Mouse (Mus musculus): ENCODE results near the gene Lrsam1. TPM values are rescaled to one million over a fixed set of nuclear protein-coding genes. Genes with fewer than 3 reads are reported as not detected.

Gene Lrsam1
- polyA plus RNA-seq, 1 experiment from 2014 or later, result 7.0 TPM

DNA sequence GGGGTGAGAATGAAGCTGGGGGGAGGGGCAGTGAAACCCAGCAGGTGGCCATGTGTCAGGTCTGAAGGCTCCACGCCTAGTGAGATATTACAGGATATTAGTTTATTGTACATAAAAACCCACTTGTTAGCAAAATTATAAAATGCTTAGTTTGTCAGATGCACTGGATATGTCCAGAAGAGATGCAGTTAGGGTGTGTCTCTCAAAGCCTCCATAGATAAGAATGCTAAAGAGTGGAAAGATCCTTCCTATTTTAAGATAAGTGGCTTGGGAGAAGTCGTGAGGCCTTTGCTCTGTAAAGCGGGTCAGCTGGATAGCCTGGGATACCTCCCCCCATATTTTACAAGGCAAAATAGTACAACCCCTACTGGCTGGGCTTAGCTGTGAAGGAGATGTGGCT lies 17.3 kb upstream of the Lrsam1 start:
- no peak overlapping the region for H3K4me3 ChIP-seq (ENCODE audit: low read depth, low read length)
- peaks cover 10% of the 10 kb centered on the region; the same call in 1 of the 2 replicates for H3K4me1 ChIP-seq (ENCODE audit: control insufficient read depth, insufficient read depth, low read length)
- H3K27ac ChIP-seq (replicated peaks; ENCODE audit: low read depth, low read length), result no peak overlapping the region
- no peak overlapping the region for H3K9ac ChIP-seq (ENCODE audit: low read length)
- WGBS, result 73% methylated on average over 3 of the region's 3 CpGs
- H3K27me3 ChIP-seq (ENCODE audit: control insufficient read depth, insufficient read depth, low read length), result no peaks in the 10 kb centered on the region
- H3K36me3 ChIP-seq (ENCODE audit: control insufficient read depth, insufficient read depth, low read length), result peaks cover 2% of the 10 kb centered on the region; the same call in 1 of the 2 replicates
- H3K9me3 ChIP-seq (ENCODE audit: control insufficient read depth, low read length), result no peaks in the 10 kb centered on the region
- DNase-seq (ENCODE audit: low spot score), result no peak
- H3K4me2 ChIP-seq (ENCODE audit: low read depth, severe bottlenecking), result no peak overlapping the region
- no peak for ATAC-seq (ENCODE audit: insufficient number of reproducible peaks, low FRiP score, low TSS enrichment, low read depth)

DNA sequence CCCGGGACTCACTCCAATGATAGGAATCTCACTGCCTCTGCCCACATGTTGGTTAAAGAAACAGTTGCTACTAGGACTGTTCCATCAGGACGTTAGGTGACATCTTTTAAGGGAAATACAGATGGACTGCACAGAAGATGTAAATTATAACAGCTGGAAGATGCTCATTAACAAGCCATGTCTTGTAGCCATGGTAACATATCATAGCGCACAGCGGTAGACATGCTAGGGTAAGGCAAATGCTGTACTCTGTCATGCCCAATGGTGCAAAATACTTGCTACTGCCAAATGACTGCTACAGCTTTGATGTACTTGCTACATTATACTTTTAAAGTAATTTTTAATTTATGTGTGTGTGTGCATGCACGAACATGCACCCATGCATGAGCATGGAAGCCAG lies 15.7 kb upstream of the Lrsam1 start:
- H3K27ac ChIP-seq (replicated peaks; ENCODE audit: low read depth, low read length), result no peak overlapping the region
- no peaks in the 10 kb centered on the region for H3K27me3 ChIP-seq (ENCODE audit: control insufficient read depth, insufficient read depth, low read length)
- H3K9ac ChIP-seq (ENCODE audit: low read length), result no peak overlapping the region
- no peak for DNase-seq (ENCODE audit: low spot score)
- no peak for ATAC-seq (ENCODE audit: insufficient number of reproducible peaks, low FRiP score, low TSS enrichment, low read depth)
- no peak overlapping the region for H3K4me3 ChIP-seq (ENCODE audit: low read depth, low read length)
- WGBS, result 79% methylated on average over 5 of the region's 5 CpGs
- H3K4me1 ChIP-seq (ENCODE audit: control insufficient read depth, insufficient read depth, low read length), result peaks cover 7% of the 10 kb centered on the region; the same call in 1 of the 2 replicates
- no peak overlapping the region for H3K4me2 ChIP-seq (ENCODE audit: low read depth, severe bottlenecking)
- no peaks in the 10 kb centered on the region for H3K9me3 ChIP-seq (ENCODE audit: control insufficient read depth, low read length)
- peaks cover 2% of the 10 kb centered on the region; the same call in 1 of the 2 replicates for H3K36me3 ChIP-seq (ENCODE audit: control insufficient read depth, insufficient read depth, low read length)

DNA sequence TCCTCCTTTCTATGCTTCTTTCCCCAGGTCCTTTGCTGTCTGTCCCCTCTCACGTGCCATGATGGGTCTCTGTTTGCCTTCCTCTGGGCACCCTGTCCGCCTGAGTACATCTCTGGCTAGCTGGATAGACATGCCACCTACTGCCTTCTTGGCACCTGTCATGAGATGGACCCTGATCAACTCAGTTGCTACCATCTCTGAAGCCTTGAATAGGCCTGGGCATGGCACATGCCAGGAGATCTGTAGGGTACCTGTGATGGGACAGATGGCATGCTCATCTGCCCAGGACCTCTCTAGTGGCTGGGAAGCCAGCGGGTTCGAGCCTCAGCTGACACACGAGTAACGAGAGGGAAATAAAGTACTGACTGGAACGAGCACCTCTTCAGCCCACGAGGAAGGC lies 12.8 kb upstream of the Lrsam1 start:
- H3K9ac ChIP-seq (ENCODE audit: low read length), result no peak overlapping the region
- H3K4me2 ChIP-seq (ENCODE audit: low read depth, severe bottlenecking), result no peak overlapping the region
- no peaks in the 10 kb centered on the region for H3K27me3 ChIP-seq (ENCODE audit: control insufficient read depth, insufficient read depth, low read length)
- H3K4me1 ChIP-seq (ENCODE audit: control insufficient read depth, insufficient read depth, low read length), result no peaks in the 10 kb centered on the region
- DNase-seq (ENCODE audit: low spot score) (no peak), ATAC-seq (ENCODE audit: insufficient number of reproducible peaks, low FRiP score, low TSS enrichment, low read depth) (no peak)
- H3K36me3 ChIP-seq (ENCODE audit: control insufficient read depth, insufficient read depth, low read length), result peaks cover 2% of the 10 kb centered on the region; the same call in 1 of the 2 replicates
- H3K27ac ChIP-seq (replicated peaks; ENCODE audit: low read depth, low read length), result no peak overlapping the region
- WGBS, result 93% methylated on average over 8 of the region's 8 CpGs
- H3K9me3 ChIP-seq (ENCODE audit: control insufficient read depth, low read length), result no peaks in the 10 kb centered on the region
- no peak overlapping the region for H3K4me3 ChIP-seq (ENCODE audit: low read depth, low read length)

DNA sequence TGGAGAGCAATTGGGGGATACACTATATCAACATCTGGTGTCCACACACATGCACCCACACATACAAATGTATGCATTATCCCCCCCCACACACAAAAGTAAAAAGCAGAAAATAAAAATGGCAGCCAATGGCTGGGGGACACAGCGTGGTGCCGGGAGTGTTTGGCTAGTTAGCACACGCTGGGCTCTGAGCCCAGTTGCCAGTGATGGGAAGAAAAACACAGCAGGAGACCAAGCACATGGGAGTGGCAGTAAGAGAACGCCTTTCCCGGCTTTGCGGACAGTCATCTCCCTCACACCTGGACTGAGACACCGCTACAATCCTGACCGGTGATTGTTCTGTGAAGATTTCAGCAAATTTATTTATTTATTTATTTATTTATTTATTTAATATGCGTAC lies 9.8 kb upstream of the Lrsam1 start:
- H3K9me3 ChIP-seq (ENCODE audit: control insufficient read depth, low read length), result no peaks in the 10 kb centered on the region
- H3K36me3 ChIP-seq (ENCODE audit: control insufficient read depth, insufficient read depth, low read length), result no peaks in the 10 kb centered on the region; the same call in 1 of the 2 replicates
- DNase-seq (ENCODE audit: low spot score) (no peak), ATAC-seq (ENCODE audit: insufficient number of reproducible peaks, low FRiP score, low TSS enrichment, low read depth) (no peak)
- H3K9ac ChIP-seq (ENCODE audit: low read length), result no peak overlapping the region
- H3K4me1 ChIP-seq (ENCODE audit: control insufficient read depth, insufficient read depth, low read length), result peaks cover 5% of the 10 kb centered on the region; the same call in 1 of the 2 replicates
- H3K27ac ChIP-seq (replicated peaks; ENCODE audit: low read depth, low read length), result no peak overlapping the region
- H3K27me3 ChIP-seq (ENCODE audit: control insufficient read depth, insufficient read depth, low read length), result no peaks in the 10 kb centered on the region
- no peak overlapping the region for H3K4me3 ChIP-seq (ENCODE audit: low read depth, low read length)
- 45% methylated on average over 9 of the region's 9 CpGs for WGBS
- no peak overlapping the region for H3K4me2 ChIP-seq (ENCODE audit: low read depth, severe bottlenecking)

DNA sequence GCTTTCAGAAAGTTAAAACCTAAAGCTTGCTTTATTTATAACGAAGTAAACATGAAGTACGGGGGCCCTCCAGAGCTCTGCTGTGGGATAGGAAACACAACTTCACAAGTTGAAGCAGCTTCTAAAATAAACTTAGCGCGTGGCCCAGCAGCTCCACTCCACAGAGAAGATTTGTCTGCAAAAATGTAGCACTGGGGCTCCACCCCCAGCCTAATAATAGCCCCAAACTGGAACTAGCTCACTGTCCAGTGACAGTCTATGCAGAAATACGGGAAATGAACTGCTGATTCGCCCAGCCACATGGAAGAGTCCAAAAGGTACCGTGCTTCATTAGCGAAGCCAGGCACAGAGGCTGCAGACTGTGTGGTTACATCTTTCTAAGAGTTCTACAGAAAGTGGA lies 7.9 kb upstream of the Lrsam1 start:
- Histone ChIP-seq H3K36me3 (ENCODE audit: control insufficient read depth, insufficient read depth, low read length) (peaks cover 4% of the 10 kb centered on the region; the same call in 1 of the 2 replicates), H3K9me3 (ENCODE audit: control insufficient read depth, low read length) (no peaks in the 10 kb centered on the region), H3K9ac (ENCODE audit: low read length) (no peak overlapping the region), H3K4me2 (ENCODE audit: low read depth, severe bottlenecking) (no peak overlapping the region), H3K27me3 (ENCODE audit: control insufficient read depth, insufficient read depth, low read length) (no peaks in the 10 kb centered on the region), H3K4me1 (ENCODE audit: control insufficient read depth, insufficient read depth, low read length) (peaks cover 5% of the 10 kb centered on the region; the same call in 1 of the 2 replicates), H3K4me3 (ENCODE audit: low read depth, low read length) (no peak overlapping the region), H3K27ac (replicated peaks; ENCODE audit: low read depth, low read length) (no peak overlapping the region)
- DNase-seq (ENCODE audit: low spot score), result no peak
- ATAC-seq (ENCODE audit: insufficient number of reproducible peaks, low FRiP score, low TSS enrichment, low read depth), result no peak
- WGBS, result 89% methylated on average over 8 of the region's 8 CpGs

DNA sequence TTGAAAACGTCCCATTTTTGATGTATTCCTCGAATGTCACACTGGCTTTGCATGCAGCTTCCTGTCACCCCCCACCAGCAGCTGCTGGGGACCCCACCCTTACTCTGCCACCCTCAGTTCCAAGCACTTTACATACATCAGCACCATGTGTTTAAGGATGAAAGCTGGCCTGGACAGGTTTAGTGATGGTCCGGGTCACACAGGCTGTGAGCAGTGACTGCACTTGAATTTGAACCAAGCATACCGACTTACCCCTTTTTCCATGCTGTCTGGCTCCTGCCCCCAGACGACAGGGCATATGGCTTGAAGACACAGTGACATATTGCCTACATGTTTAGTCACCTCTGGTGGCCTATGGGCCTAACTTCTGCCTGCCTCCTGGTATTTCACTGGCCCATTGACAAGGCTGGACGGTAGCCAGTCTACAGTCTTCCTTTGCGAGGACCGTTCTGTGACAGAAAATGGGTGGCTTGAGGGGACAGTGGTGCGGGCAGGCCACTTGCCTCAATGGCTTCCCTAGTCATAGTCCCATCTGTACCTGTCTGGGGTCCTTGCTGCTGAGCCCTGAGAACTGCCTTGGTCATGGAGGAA lies 6.7 kb upstream of the Lrsam1 start:
- DNase-seq (ENCODE audit: low spot score), result no peak
- no peaks in the 10 kb centered on the region for H3K9me3 ChIP-seq (ENCODE audit: control insufficient read depth, low read length)
- whole genome bisulfite sequencing, result 84% methylated on average over 9 of the region's 9 CpGs
- no peak overlapping the region for H3K27ac ChIP-seq (replicated peaks; ENCODE audit: low read depth, low read length)
- H3K27me3 ChIP-seq (ENCODE audit: control insufficient read depth, insufficient read depth, low read length), result no peaks in the 10 kb centered on the region
- ATAC-seq (ENCODE audit: insufficient number of reproducible peaks, low FRiP score, low TSS enrichment, low read depth), result no peak
- H3K36me3 ChIP-seq (ENCODE audit: control insufficient read depth, insufficient read depth, low read length), result peaks cover 11% of the 10 kb centered on the region; the same call in 1 of the 2 replicates
- H3K4me1 ChIP-seq (ENCODE audit: control insufficient read depth, insufficient read depth, low read length), result peaks cover 8% of the 10 kb centered on the region
- H3K4me3 ChIP-seq (ENCODE audit: low read depth, low read length), result no peak overlapping the region
- no peak overlapping the region; the same call in 1 of the 2 replicates for H3K4me2 ChIP-seq (ENCODE audit: low read depth, severe bottlenecking)
- H3K9ac ChIP-seq (ENCODE audit: low read length), result no peak overlapping the region

DNA sequence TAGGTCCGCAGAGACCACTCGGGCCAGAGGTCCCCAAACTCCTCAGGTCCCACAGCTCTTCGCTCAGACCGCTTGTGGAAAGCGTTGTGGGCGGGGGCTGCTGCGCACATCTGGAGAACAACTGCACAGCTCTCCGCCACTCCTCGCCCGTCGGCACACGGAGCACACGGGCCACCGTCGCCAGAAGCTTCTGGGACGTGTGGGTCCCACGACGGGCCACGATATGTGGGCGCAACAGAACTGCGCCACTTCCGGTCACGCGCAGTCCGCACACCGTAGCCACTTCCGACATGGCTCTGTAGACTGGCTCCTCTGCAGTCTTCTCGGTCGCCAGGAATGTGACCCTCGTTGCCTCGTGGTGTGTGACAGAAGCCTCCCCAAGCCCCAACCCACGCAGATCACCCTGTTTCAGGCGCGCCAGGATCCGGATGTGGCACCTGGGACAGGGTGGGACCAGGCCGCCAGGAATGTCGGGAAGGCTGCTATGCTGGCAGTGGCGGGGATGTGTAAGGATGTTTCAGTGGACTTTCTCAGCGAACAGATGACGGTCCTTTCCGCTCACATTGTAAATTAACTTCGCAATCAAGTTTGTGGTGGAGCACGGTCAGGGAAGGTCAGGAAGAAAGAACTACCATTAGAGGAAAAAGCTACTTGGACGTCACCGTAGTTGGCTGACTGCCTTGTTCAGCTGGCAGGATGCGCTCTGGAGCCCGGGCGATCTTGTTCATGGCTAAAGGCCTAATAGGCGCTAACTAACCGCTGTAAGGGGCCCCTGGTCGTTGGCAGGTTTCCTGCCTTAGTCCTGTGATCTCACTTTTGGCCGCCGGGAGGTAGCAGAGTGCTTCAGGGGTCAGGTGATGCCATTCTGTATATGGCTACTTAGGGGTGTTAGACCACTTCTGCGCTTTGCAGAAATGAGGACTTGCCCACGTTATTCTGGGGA lies 5.5 kb upstream of the Lrsam1 start:
- peak overlapping the region; percentile 87 for H3K27ac ChIP-seq (replicated peaks; ENCODE audit: low read depth, low read length)
- DNase-seq (ENCODE audit: low spot score) (peak; percentile 84), ATAC-seq (ENCODE audit: insufficient number of reproducible peaks, low FRiP score, low TSS enrichment, low read depth) (peak; percentile 79)
- H3K4me1 ChIP-seq (ENCODE audit: control insufficient read depth, insufficient read depth, low read length), result peaks cover 13% of the 10 kb centered on the region
- under 1% methylated on average over 54 of the region's 55 CpGs for WGBS
- H3K9me3 ChIP-seq (ENCODE audit: control insufficient read depth, low read length), result no peaks in the 10 kb centered on the region
- no peaks in the 10 kb centered on the region for H3K27me3 ChIP-seq (ENCODE audit: control insufficient read depth, insufficient read depth, low read length)
- peak overlapping the region; percentile 82 for H3K9ac ChIP-seq (ENCODE audit: low read length)
- peak overlapping the region; percentile 90 for H3K4me2 ChIP-seq (ENCODE audit: low read depth, severe bottlenecking)
- peaks cover 13% of the 10 kb centered on the region; the same call in 1 of the 2 replicates for H3K36me3 ChIP-seq (ENCODE audit: control insufficient read depth, insufficient read depth, low read length)
- H3K4me3 ChIP-seq (ENCODE audit: low read depth, low read length), result peak overlapping the region; percentile 57

DNA sequence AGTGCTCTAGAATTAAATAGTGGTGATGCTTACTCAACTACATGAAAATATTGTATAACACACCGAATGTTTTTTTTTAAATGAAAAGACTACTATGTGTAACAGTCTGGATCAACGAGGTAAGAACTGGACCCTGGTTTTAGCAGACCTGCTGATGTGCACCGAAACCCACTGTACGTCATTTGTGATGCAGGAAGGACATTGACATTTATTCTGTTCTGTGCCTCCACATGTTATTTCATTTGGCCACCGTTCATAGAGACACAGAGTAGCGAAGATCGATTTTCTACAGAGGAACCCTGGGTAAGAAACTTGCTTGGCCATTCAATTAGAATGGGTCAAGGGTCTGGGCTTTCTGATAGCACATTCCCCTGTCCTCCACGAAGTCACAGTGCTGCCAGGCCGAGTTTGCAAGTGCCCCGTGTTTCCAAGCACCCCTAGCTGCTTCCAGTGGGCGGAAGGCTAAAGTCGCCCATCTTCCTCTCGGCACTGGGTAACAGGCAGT lies 4.8 kb upstream of the Lrsam1 start:
- peaks cover 13% of the 10 kb centered on the region for H3K4me1 ChIP-seq (ENCODE audit: control insufficient read depth, insufficient read depth, low read length)
- peak overlapping the region; percentile 87 for H3K27ac ChIP-seq (replicated peaks; ENCODE audit: low read depth, low read length)
- no peaks in the 10 kb centered on the region for H3K9me3 ChIP-seq (ENCODE audit: control insufficient read depth, low read length)
- ATAC-seq (ENCODE audit: insufficient number of reproducible peaks, low FRiP score, low TSS enrichment, low read depth) (no peak), DNase-seq (ENCODE audit: low spot score) (no peak)
- H3K36me3 ChIP-seq (ENCODE audit: control insufficient read depth, insufficient read depth, low read length), result peaks cover 13% of the 10 kb centered on the region; the same call in 1 of the 2 replicates
- peak overlapping the region; percentile 82 for H3K9ac ChIP-seq (ENCODE audit: low read length)
- 11% methylated on average over 13 of the region's 13 CpGs for WGBS
- peak overlapping the region; percentile 57 for H3K4me3 ChIP-seq (ENCODE audit: low read depth, low read length)
- no peaks in the 10 kb centered on the region for H3K27me3 ChIP-seq (ENCODE audit: control insufficient read depth, insufficient read depth, low read length)
- peak overlapping the region; percentile 90 for H3K4me2 ChIP-seq (ENCODE audit: low read depth, severe bottlenecking)
